Mouse (Mus musculus) liver, embryonic 14.5 days (tissue): ENCODE data around the gene Zbtb38. TPM values are rescaled to one million over a fixed set of nuclear protein-coding genes. Genes with fewer than 3 reads are reported as not detected.

ENCODE experiments used
- ATAC-seq: fragments of 200-750 bp; cut with Nextera tagmentation; 2 replicates; pipeline ENCODE4 v1.8.0; 2017; ENCODE audit warnings: moderate number of reproducible peaks, mild to moderate bottlenecking, moderate library complexity; ENCODE audit not compliant: insufficient read depth
- DNase-seq, 3 experiments: peaks; one replicate each; pipeline ENCODE4 v3.0.0-alpha.2; 2012 to 2013; ENCODE audit warnings: low read depth in 3 of 3, low spot score in 3 of 3
- H3K27ac ChIP-seq: fragments of 300-500 bp; sonication (generic); 2 replicates; pipeline ENCODE4 v1.5.1; 2014; ENCODE audit warnings: moderate library complexity, mild to moderate bottlenecking, control low read depth, inconsistent platforms
- H3K27me3 ChIP-seq: fragments of 300-500 bp; sonication (generic); 2 replicates; pipeline ENCODE4 v1.6.1; 2014; ENCODE audit warnings: mild to moderate bottlenecking, low read length, moderate library complexity; ENCODE audit not compliant: control insufficient read depth, insufficient read depth
- H3K36me3 ChIP-seq: fragments of 300-500 bp; sonication (generic); replicated peaks from 2 replicates; pipeline ENCODE4 v1.6.1; 2014; ENCODE audit warnings: low read depth; ENCODE audit not compliant: control insufficient read depth, insufficient read depth
- H3K4me1 ChIP-seq, 2 experiments: fragments of 200-500 bp in 1 of 2; fragments of 300-500 bp in 1 of 2; sonication (generic) in 1 of 2; replicated peaks; 2 replicates each; pipeline ENCODE4 v1.6.1; 2012 to 2014; ENCODE audit warnings: antibody characterized with exemption in 1 of 2, inconsistent platforms in 1 of 2, low read length in 1 of 2; ENCODE audit not compliant: control insufficient read depth in 2 of 2, insufficient read depth in 2 of 2
- H3K4me2 ChIP-seq: fragments of 300-500 bp; sonication (generic); 2 replicates; pipeline ENCODE4 v1.6.1; 2014; ENCODE audit warnings: low read depth, mild to moderate bottlenecking, control low read depth, moderate library complexity
- H3K4me3 ChIP-seq, 2 experiments: fragments of 200-500 bp in 1 of 2; fragments of 300-500 bp in 1 of 2; sonication (generic) in 1 of 2; 2 replicates each; pipeline ENCODE4 v1.5.1; 2012 to 2014; ENCODE audit warnings: low read depth in 2 of 2, low read length in 2 of 2, mild to moderate bottlenecking in 2 of 2, control low read depth in 1 of 2, inconsistent platforms in 1 of 2, moderate library complexity in 1 of 2; ENCODE audit not compliant: insufficient read depth in 1 of 2
- H3K9ac ChIP-seq: fragments of 300-500 bp; sonication (generic); replicated peaks from 2 replicates; pipeline ENCODE4 v1.6.1; 2014; ENCODE audit warnings: mild to moderate bottlenecking, control low read depth, moderate library complexity
- H3K9me3 ChIP-seq: fragments of 300-500 bp; sonication (generic); 2 replicates; pipeline ENCODE4 v1.6.1; 2016; ENCODE audit warnings: low read length, mixed read lengths; ENCODE audit not compliant: control insufficient read depth
- CTCF ChIP-seq: IDR thresholded peaks from 2 replicates; pipeline ENCODE4 v1.5.1; 2016; ENCODE audit warnings: antibody characterized with exemption, low read depth, control low read depth
- EP300 ChIP-seq: IDR thresholded peaks from 2 replicates; pipeline ENCODE4 v1.6.1; 2016; ENCODE audit warnings: antibody characterized with exemption, low read depth
- WGBS: fragments of 180-500 bp; shearing (Covaris S2); extraction: QIAGEN DNeasy Blood & Tissue Kit; methylation state at CpG from one replicate; pipeline ENCODE4 v1.1.7; 2014; ENCODE audit not compliant: insufficient replicate concordance; 5-methylcytosine and 5-hydroxymethylcytosine counted together
- polyA plus RNA-seq, 2 experiments: library from polyadenylated mRNA; depleted of rRNA in 1 of 2; stranded (reverse) in 1 of 2; unstranded in 1 of 2; fragments of >200 nt; fragmentation: Nextera tagmentation in 1 of 2; extraction: Ambion mirVana in 1 of 2; gene quantifications; 2 replicates each; pipeline versions ENCODE4 v1.2.1 to v1.2.3; 2012 to 2014

Gene Zbtb38
- polyA plus RNA-seq, 2 experiments, result 0.65 to 4.5 TPM

DNA sequence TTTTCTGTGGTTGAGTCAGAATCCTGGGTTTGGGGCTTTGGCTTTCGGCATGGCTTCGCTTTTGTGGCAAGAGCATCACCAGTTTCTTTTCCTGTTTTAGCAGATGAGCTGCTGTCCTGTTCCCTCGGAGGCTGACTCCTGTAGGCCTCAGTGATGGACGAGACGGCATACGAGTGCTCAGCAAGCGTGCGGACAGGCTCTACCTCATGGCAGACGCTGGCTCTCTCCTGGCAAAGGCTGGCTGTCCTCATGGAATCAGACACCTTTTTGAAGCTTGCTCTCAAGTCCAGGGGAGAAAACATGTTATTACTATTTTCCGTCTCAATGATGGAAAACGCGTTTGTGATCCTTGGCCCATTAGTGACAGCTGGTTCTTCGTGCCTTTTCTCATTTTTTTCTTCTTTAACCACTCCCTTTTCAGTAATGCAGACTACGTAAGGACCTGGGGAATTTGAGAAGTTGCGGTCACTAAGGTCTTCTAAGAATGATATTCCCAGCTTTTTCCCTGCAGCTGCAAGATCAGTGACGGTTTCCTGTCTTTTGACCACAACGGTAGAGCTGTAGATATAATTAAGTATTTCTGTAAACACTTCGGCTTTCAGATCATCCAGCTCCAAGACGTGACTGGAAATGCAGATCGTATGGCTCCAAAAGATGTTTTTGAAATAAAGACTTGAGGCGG lies 64.3 kb downstream of the Zbtb38 start:
- TF ChIP-seq CTCF (no peak), EP300 (no peak)
- H3K4me1 ChIP-seq, result no peaks in the 10 kb centered on the region
- no peaks in the 10 kb centered on the region for H3K27me3 ChIP-seq
- WGBS, result 79% methylated on average over 21 of the region's 21 CpGs
- DNase-seq (no peak), ATAC-seq (no peak)
- no peak overlapping the region for H3K27ac ChIP-seq
- H3K9me3 ChIP-seq, result no peaks in the 10 kb centered on the region
- H3K4me2 ChIP-seq, result no peak overlapping the region
- H3K4me3 ChIP-seq, result no peak overlapping the region
- H3K36me3 ChIP-seq, result no peaks in the 10 kb centered on the region; the same call in 1 of the 2 replicates
- no peak overlapping the region for H3K9ac ChIP-seq

DNA sequence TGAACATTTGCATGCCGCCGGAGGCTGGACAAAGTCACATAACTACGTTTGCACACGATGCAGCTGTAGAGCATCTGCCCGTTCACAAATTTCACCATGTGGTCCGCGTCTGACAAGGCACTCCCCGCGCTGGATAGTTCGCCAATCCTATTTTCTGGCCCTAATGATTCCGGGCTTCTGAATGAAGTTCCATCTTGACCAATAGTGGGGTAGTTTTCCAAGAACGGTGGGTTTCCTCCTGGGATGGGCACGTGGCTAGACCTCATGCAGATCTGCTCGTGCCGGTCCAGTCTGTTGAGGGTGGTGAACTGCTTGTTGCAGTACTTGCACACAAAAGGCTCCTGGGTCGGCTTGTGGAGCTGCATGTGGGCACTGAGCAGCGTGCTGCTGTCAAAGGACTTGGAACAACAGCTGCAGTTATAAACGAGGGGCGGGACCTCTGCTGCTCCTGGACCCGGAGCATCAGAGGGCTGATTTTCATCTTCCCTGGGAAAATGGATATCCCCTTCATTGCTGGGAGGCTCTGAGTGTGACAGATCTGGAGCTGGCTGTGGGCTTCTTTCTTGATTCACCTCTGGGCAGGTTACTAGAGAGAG lies 64.9 kb downstream of the Zbtb38 start:
- Histone ChIP-seq H3K4me2 (no peak overlapping the region), H3K4me1 (no peaks in the 10 kb centered on the region), H3K9ac (no peak overlapping the region), H3K9me3 (no peaks in the 10 kb centered on the region), H3K27me3 (no peaks in the 10 kb centered on the region), H3K36me3 (no peaks in the 10 kb centered on the region; the same call in 1 of the 2 replicates), H3K27ac (no peak overlapping the region), H3K4me3 (no peak overlapping the region)
- WGBS, result 85% methylated on average over 20 of the region's 20 CpGs
- DNase-seq (no peak), ATAC-seq (no peak)
- TF ChIP-seq CTCF (no peak), EP300 (no peak)

DNA sequence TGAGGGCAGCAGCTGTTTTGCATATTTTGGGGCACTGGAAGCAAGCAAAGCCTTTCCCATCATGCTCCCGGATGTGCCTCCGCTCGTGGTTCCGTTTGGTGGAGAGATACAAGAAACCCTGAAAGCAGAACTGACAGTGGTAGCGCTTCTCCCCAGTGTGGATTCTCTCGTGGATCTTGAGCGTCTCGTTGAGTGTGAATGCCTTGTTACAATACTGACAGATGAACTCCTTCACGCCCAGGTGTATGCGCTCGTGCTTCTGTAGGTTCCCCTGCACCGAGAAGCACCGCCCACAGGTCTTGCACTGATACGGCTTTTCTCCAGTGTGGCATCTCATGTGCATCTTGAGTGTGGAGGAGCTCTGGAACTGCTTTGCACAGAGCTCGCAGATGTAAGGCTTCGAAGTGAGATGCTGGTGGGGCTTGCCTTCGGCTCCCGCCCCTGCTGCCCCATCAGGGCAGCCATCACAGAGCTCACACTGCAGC lies 67.0 kb downstream of the Zbtb38 start:
- H3K4me3 ChIP-seq, result no peak overlapping the region
- no peak overlapping the region for H3K27ac ChIP-seq
- H3K4me2 ChIP-seq, result no peak overlapping the region
- H3K36me3 ChIP-seq, result no peaks in the 10 kb centered on the region; the same call in 1 of the 2 replicates
- ATAC-seq (no peak), DNase-seq (no peak)
- H3K27me3 ChIP-seq, result no peaks in the 10 kb centered on the region
- TF ChIP-seq EP300 (no peak), CTCF (no peak)
- H3K9me3 ChIP-seq, result no peaks in the 10 kb centered on the region
- no peak overlapping the region for H3K9ac ChIP-seq
- H3K4me1 ChIP-seq, result no peaks in the 10 kb centered on the region
- WGBS, result 82% methylated on average over 18 of the region's 18 CpGs

DNA sequence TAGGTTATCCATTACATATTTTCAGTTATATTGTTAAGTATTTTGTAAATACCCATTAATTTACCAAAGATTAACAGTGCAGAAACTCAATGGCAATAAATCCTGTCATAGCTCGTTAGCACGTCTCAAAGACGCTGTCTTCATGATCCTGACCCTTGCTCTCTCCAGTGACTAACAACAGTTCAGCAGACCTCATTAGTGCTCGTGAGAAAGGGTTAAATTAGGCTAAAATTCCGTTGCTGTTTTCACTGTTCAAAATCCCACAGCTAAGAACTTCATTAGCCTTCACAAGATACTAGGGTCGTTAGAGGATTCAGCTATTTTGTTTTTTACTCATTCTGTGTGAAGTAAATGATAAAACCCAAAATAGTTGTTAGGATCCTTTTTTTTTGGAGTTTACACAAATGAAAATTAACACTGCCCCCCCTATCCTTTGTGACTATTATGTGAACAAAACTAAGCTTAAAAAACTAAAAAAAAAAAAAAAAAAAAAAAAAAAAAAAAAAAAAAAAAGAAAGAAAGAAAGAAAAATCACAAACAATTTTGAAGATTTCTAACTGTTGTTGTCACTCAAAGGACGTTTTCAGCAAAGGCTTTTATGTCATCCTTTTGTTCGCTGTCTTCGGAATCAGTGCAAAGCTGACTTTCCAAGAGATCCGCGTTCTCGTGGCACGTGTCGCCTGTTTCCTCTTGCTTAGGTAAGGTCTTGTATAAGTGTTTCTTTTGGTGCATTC lies 67.6 kb downstream of the Zbtb38 start:
- Histone ChIP-seq H3K9me3 (no peaks in the 10 kb centered on the region), H3K27me3 (no peaks in the 10 kb centered on the region), H3K4me1 (no peaks in the 10 kb centered on the region), H3K27ac (no peak overlapping the region), H3K36me3 (no peaks in the 10 kb centered on the region; the same call in 1 of the 2 replicates), H3K4me3 (no peak overlapping the region), H3K9ac (no peak overlapping the region), H3K4me2 (no peak overlapping the region)
- DNase-seq (no peak), ATAC-seq (no peak)
- 78% methylated on average over 14 of the region's 14 CpGs for WGBS
- no peak for TF ChIP-seq EP300
- no peak for TF ChIP-seq CTCF

DNA sequence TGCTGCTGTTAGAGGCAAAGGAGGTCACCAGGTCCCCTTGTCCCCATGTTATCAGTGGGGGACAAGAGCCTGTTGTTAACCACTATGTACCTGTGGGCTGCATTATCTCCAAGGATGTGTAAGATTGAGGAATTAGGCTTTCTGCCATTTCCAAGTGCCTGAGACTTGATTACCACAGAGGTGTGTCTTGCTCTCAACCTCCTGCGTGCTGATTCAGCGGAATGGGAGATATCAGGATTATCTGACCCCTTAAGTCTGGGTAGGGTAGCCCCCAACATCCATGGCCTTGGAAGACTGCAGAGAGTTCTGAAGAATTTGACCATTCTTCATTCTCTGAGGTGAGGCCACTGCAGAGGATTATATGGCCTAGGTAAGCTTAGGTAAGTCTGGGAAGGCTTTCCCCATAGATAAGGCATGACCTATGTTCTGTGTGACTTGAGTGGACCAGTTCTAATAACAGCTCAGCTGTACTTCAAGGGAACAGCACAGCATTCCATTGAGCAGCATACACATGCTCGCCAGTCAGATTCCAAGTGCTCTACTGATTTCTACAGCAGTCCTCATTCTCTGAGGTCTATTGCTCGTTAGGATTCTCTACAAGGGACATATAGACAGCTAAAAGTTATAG lies 68.4 kb downstream of the Zbtb38 start:
- no peak overlapping the region for H3K9ac ChIP-seq
- H3K4me1 ChIP-seq, result no peaks in the 10 kb centered on the region
- H3K36me3 ChIP-seq, result no peaks in the 10 kb centered on the region; the same call in 1 of the 2 replicates
- TF ChIP-seq CTCF (no peak), EP300 (no peak)
- ATAC-seq (no peak), DNase-seq (no peak)
- no peak overlapping the region for H3K4me3 ChIP-seq
- no peak overlapping the region for H3K4me2 ChIP-seq
- no peaks in the 10 kb centered on the region for H3K9me3 ChIP-seq
- no peaks in the 10 kb centered on the region for H3K27me3 ChIP-seq
- no peak overlapping the region for H3K27ac ChIP-seq
- 65% methylated on average over 4 of the region's 4 CpGs for WGBS
